Mouse (Mus musculus): Measurements from ENCODE around the gene Rnls. TPM values are rescaled to one million over a fixed set of nuclear protein-coding genes. Genes with fewer than 3 reads are reported as not detected.

The Rnls gene
- polyA plus RNA-seq, 1 experiment from 2014 or later, result 1.3 TPM

- peak; percentile 49; the same call in 1 of the 2 replicates for ATAC-seq (ENCODE audit: low read depth)
- H3K27ac ChIP-seq (ENCODE audit: low read length), result no peak overlapping the region
- peaks cover 20% of the 10 kb centered on the region for H3K4me1 ChIP-seq (ENCODE audit: control insufficient read depth, low read depth, low read length)
- H3K9me3 ChIP-seq (replicated peaks; ENCODE audit: control insufficient read depth, low read length), result no peaks in the 10 kb centered on the region
- no peak overlapping the region for H3K4me3 ChIP-seq (ENCODE audit: low read depth, low read length)
- H3K27me3 ChIP-seq (ENCODE audit: control insufficient read depth, insufficient read depth, low read depth, low read length), result no peaks in the 10 kb centered on the region
- no peak overlapping the region for H3K4me2 ChIP-seq (ENCODE audit: low read depth, low read length)
- H3K9ac ChIP-seq (ENCODE audit: low read depth, low read length), result no peak overlapping the region
- H3K36me3 ChIP-seq (ENCODE audit: control insufficient read depth, insufficient read depth), result no peaks in the 10 kb centered on the region
- WGBS (ENCODE audit: insufficient replicate concordance), result 39% methylated on average over 4 of the region's 4 CpGs
Measured at GRCm38 (mm10) chr19:33100031-33100430, 292.1 kb downstream of the Rnls start.

- Histone ChIP-seq H3K27ac (ENCODE audit: low read length) (no peak overlapping the region), H3K9ac (ENCODE audit: low read depth, low read length) (no peak overlapping the region), H3K36me3 (ENCODE audit: control insufficient read depth, insufficient read depth) (no peaks in the 10 kb centered on the region), H3K4me3 (ENCODE audit: low read depth, low read length) (no peak overlapping the region), H3K4me1 (ENCODE audit: control insufficient read depth, low read depth, low read length) (peaks cover 20% of the 10 kb centered on the region), H3K4me2 (ENCODE audit: low read depth, low read length) (no peak overlapping the region), H3K27me3 (ENCODE audit: control insufficient read depth, insufficient read depth, low read depth, low read length) (no peaks in the 10 kb centered on the region), H3K9me3 (replicated peaks; ENCODE audit: control insufficient read depth, low read length) (no peaks in the 10 kb centered on the region)
- WGBS (ENCODE audit: insufficient replicate concordance), result 76% methylated on average over 9 of the region's 9 CpGs
- no peak for ATAC-seq (ENCODE audit: low read depth)
Measured at GRCm38 (mm10) chr19:33099201-33099788, 292.8 kb downstream of the Rnls start.

GRCm38 (mm10) chr19:33097691-33098090, 294.4 kb downstream of the Rnls start:
- no peak overlapping the region for H3K4me3 ChIP-seq (ENCODE audit: low read depth, low read length)
- H3K4me1 ChIP-seq (ENCODE audit: control insufficient read depth, low read depth, low read length), result peaks cover 20% of the 10 kb centered on the region
- no peaks in the 10 kb centered on the region for H3K27me3 ChIP-seq (ENCODE audit: control insufficient read depth, insufficient read depth, low read depth, low read length)
- H3K9ac ChIP-seq (ENCODE audit: low read depth, low read length), result no peak overlapping the region
- ATAC-seq (ENCODE audit: low read depth), result no peak
- H3K36me3 ChIP-seq (ENCODE audit: control insufficient read depth, insufficient read depth), result no peaks in the 10 kb centered on the region
- H3K4me2 ChIP-seq (ENCODE audit: low read depth, low read length), result no peak overlapping the region
- WGBS (ENCODE audit: insufficient replicate concordance), result 49% methylated on average over 3 of the region's 3 CpGs
- no peaks in the 10 kb centered on the region for H3K9me3 ChIP-seq (replicated peaks; ENCODE audit: control insufficient read depth, low read length)
- no peak overlapping the region for H3K27ac ChIP-seq (ENCODE audit: low read length)

- Histone ChIP-seq H3K27ac (ENCODE audit: low read length) (no peak overlapping the region), H3K4me2 (ENCODE audit: low read depth, low read length) (no peak overlapping the region), H3K4me3 (ENCODE audit: low read depth, low read length) (no peak overlapping the region), H3K36me3 (ENCODE audit: control insufficient read depth, insufficient read depth) (no peaks in the 10 kb centered on the region), H3K9ac (ENCODE audit: low read depth, low read length) (no peak overlapping the region), H3K9me3 (replicated peaks; ENCODE audit: control insufficient read depth, low read length) (no peaks in the 10 kb centered on the region), H3K27me3 (ENCODE audit: control insufficient read depth, insufficient read depth, low read depth, low read length) (no peaks in the 10 kb centered on the region), H3K4me1 (ENCODE audit: control insufficient read depth, low read depth, low read length) (peaks cover 14% of the 10 kb centered on the region)
- ATAC-seq (ENCODE audit: low read depth), result no peak
- WGBS (ENCODE audit: insufficient replicate concordance), result 82% methylated on average over 5 of the region's 5 CpGs
Measured at GRCm38 (mm10) chr19:33096581-33096980, 295.5 kb downstream of the Rnls start.

- Histone ChIP-seq H3K27me3 (ENCODE audit: control insufficient read depth, insufficient read depth, low read depth, low read length) (no peaks in the 10 kb centered on the region), H3K4me1 (ENCODE audit: control insufficient read depth, low read depth, low read length) (no peaks in the 10 kb centered on the region; the same call in 1 of the 2 replicates), H3K4me2 (ENCODE audit: low read depth, low read length) (no peak overlapping the region), H3K27ac (ENCODE audit: low read length) (no peak overlapping the region), H3K9me3 (replicated peaks; ENCODE audit: control insufficient read depth, low read length) (no peaks in the 10 kb centered on the region), H3K36me3 (ENCODE audit: control insufficient read depth, insufficient read depth) (no peaks in the 10 kb centered on the region), H3K9ac (ENCODE audit: low read depth, low read length) (no peak overlapping the region), H3K4me3 (ENCODE audit: low read depth, low read length) (no peak overlapping the region)
- ATAC-seq (ENCODE audit: low read depth), result no peak
Measured at GRCm38 (mm10) chr19:33092575-33092974, 299.5 kb downstream of the Rnls start.

- H3K9me3 ChIP-seq (replicated peaks; ENCODE audit: control insufficient read depth, low read length), result no peaks in the 10 kb centered on the region
- 17% methylated on average over 3 of the region's 3 CpGs for WGBS (ENCODE audit: insufficient replicate concordance)
- H3K27ac ChIP-seq (ENCODE audit: low read length), result no peak overlapping the region
- ATAC-seq (ENCODE audit: low read depth), result no peak
- no peak overlapping the region for H3K4me2 ChIP-seq (ENCODE audit: low read depth, low read length)
- no peaks in the 10 kb centered on the region; the same call in 1 of the 2 replicates for H3K4me1 ChIP-seq (ENCODE audit: control insufficient read depth, low read depth, low read length)
- H3K4me3 ChIP-seq (ENCODE audit: low read depth, low read length), result no peak overlapping the region
- H3K9ac ChIP-seq (ENCODE audit: low read depth, low read length), result no peak overlapping the region
- H3K36me3 ChIP-seq (ENCODE audit: control insufficient read depth, insufficient read depth), result no peaks in the 10 kb centered on the region
- H3K27me3 ChIP-seq (ENCODE audit: control insufficient read depth, insufficient read depth, low read depth, low read length), result no peaks in the 10 kb centered on the region
Measured at GRCm38 (mm10) chr19:33091324-33091723, 300.8 kb downstream of the Rnls start.

- no peak for ATAC-seq (ENCODE audit: low read depth)
- no peaks in the 10 kb centered on the region; the same call in 1 of the 2 replicates for H3K4me1 ChIP-seq (ENCODE audit: control insufficient read depth, low read depth, low read length)
- WGBS (ENCODE audit: insufficient replicate concordance), result 41% methylated on average over 2 of the region's 2 CpGs
- H3K4me2 ChIP-seq (ENCODE audit: low read depth, low read length), result no peak overlapping the region
- H3K27ac ChIP-seq (ENCODE audit: low read length), result no peak overlapping the region
- no peaks in the 10 kb centered on the region for H3K36me3 ChIP-seq (ENCODE audit: control insufficient read depth, insufficient read depth)
- H3K4me3 ChIP-seq (ENCODE audit: low read depth, low read length), result no peak overlapping the region
- H3K27me3 ChIP-seq (ENCODE audit: control insufficient read depth, insufficient read depth, low read depth, low read length), result no peaks in the 10 kb centered on the region
- no peak overlapping the region for H3K9ac ChIP-seq (ENCODE audit: low read depth, low read length)
- no peaks in the 10 kb centered on the region for H3K9me3 ChIP-seq (replicated peaks; ENCODE audit: control insufficient read depth, low read length)
Measured at GRCm38 (mm10) chr19:33088868-33089267, 303.2 kb downstream of the Rnls start.

- Histone ChIP-seq H3K4me3 (ENCODE audit: low read depth, low read length) (no peak overlapping the region), H3K27ac (ENCODE audit: low read length) (no peak overlapping the region), H3K4me2 (ENCODE audit: low read depth, low read length) (no peak overlapping the region), H3K36me3 (ENCODE audit: control insufficient read depth, insufficient read depth) (no peaks in the 10 kb centered on the region), H3K27me3 (ENCODE audit: control insufficient read depth, insufficient read depth, low read depth, low read length) (no peaks in the 10 kb centered on the region), H3K9me3 (replicated peaks; ENCODE audit: control insufficient read depth, low read length) (no peaks in the 10 kb centered on the region), H3K9ac (ENCODE audit: low read depth, low read length) (no peak overlapping the region), H3K4me1 (ENCODE audit: control insufficient read depth, low read depth, low read length) (no peaks in the 10 kb centered on the region; the same call in 1 of the 2 replicates)
- 60% methylated on average over 4 of the region's 4 CpGs for WGBS (ENCODE audit: insufficient replicate concordance)
- ATAC-seq (ENCODE audit: low read depth), result no peak
Measured at GRCm38 (mm10) chr19:33087961-33088360, 304.1 kb downstream of the Rnls start.

All from liver, embryonic 16.5 days (tissue).